ENCODE assay signal across 7 mouse cellular contexts in the genomic region with DNA sequence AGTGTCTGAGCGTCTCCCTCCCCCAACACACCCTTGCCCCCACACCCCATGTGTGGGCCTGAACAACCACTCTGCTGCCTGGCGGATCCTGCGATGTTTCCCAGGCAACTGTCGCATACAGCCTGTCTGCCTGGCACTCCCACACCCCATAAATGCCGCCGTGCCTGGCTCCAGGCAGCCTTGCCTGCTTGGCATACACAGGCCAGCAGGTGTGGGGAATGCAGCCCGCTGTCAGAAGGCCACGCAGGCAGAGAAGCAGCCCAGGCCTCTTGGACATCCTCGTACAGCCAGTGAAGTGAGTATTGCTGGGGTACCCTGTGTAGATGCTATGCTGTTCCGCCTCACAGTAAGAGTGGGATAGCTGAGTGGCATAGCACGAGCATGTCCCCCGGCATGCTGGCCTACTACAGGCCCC. TPM values are rescaled to one million over a fixed set of nuclear protein-coding genes. Genes with fewer than 3 reads are reported as not detected.
A peak's percentile ranks its signal among the peaks of the same experiment; 100 is the strongest.
DNase-seq lines count a peak whose midpoint lies in the region; ATAC-seq and TF ChIP-seq lines count a peak whose summit lies in the region.

No protein-coding gene starts in this region.

- peak; percentile 37 for DNase-seq in ovary, postnatal 36 days (ENCODE audit: low spot score)
- no peak for DNase-seq in ovary, postnatal 14 days (ENCODE audit: low spot score)
- peak; percentile 36 for DNase-seq in kidney, adult 2 months
- peak; percentile 82 for DNase-seq in left cerebral cortex, postnatal 4 days
- DNase-seq in adrenal gland, postnatal 36 days = no peak

- peaks cover 35% of the 10 kb centered on the region for H3K4me1 ChIP-seq in embryonic facial prominence, embryonic 13.5 days
- peaks cover 31% of the 10 kb centered on the region for H3K4me1 ChIP-seq in kidney, adult 2 months (ENCODE audit: control insufficient read depth, insufficient read depth, low read length)

- H3K27ac ChIP-seq in embryonic facial prominence, embryonic 13.5 days = 0 out of 2 replicates have a peak overlapping the region, but pooled peaks have one; percentile 11
- H3K27ac ChIP-seq in kidney, adult 2 months (ENCODE audit: insufficient read depth, low read depth, low read length) = no peak overlapping the region

- H3K4me2 ChIP-seq in embryonic facial prominence, embryonic 13.5 days = no peak overlapping the region

- H3K9ac ChIP-seq in embryonic facial prominence, embryonic 13.5 days = no peak overlapping the region

- H3K27me3 ChIP-seq in embryonic facial prominence, embryonic 13.5 days = no peaks in the 10 kb centered on the region; the same call in 1 of the 2 replicates
- H3K27me3 ChIP-seq in kidney, adult 2 months (replicated peaks; ENCODE audit: control insufficient read depth, insufficient read depth, low read length) = no peaks in the 10 kb centered on the region

- no peak for TF ChIP-seq CTCF in kidney, adult 2 months (conservative IDR thresholded peaks at IDR 0.05; ENCODE audit: insufficient read depth, insufficient read length, low read depth, low read length)

- H3K9me3 ChIP-seq in embryonic facial prominence, embryonic 13.5 days = no peaks in the 10 kb centered on the region

- no peak for ATAC-seq in embryonic facial prominence, embryonic 13.5 days (ENCODE audit: insufficient number of reproducible peaks, insufficient read depth, low FRiP score, low TSS enrichment, low read depth)
- ATAC-seq in megakaryocyte progenitor cell, adult 5-6 weeks (replicated peaks; ENCODE audit: poor library complexity) = no peak

- 84% methylated on average over 12 of the region's 12 CpGs for WGBS in embryonic facial prominence, embryonic 13.5 days
- WGBS in kidney, adult 2 months = 54% methylated on average over 12 of the region's 12 CpGs

- no peak overlapping the region for H3K4me3 ChIP-seq in embryonic facial prominence, embryonic 13.5 days
- H3K4me3 ChIP-seq in kidney, adult 2 months (ENCODE audit: insufficient read depth, low read depth, low read length) = no peak overlapping the region

- intact Hi-C loops in left cerebral cortex, postnatal 4 days (cut with DNase I) = no loop called here

- no peaks in the 10 kb centered on the region for H3K36me3 ChIP-seq in embryonic facial prominence, embryonic 13.5 days
- no peaks in the 10 kb centered on the region for H3K36me3 ChIP-seq in kidney, adult 2 months (ENCODE audit: control insufficient read depth, insufficient read depth, low read length)

- no peak for TF ChIP-seq POLR2A in kidney, adult 2 months (IDR thresholded peaks at IDR 0.05; ENCODE audit: low read depth, low read length)

RNA-seq across cellular contexts. Expression of a gene that starts 2.9 kb away (rescaled TPM):
- polyA plus RNA-seq in embryonic facial prominence, embryonic 13.5 days (2015; fragmentation: Nextera tagmentation; extraction: Ambion mirVana) = 77.4 and 80.0 TPM in 2 replicates
- polyA plus RNA-seq in kidney, adult 2 months (2012; rRNA removed) = 68.9 and 75.5 TPM in 2 replicates
- total RNA-seq in left cerebral cortex, postnatal 4 days (2021) = 10 to 100 TPM; 32.1 to 33.0 TPM
- 10 to 100 TPM; 49.6 to 51.8 TPM for total RNA-seq in adrenal gland, postnatal 36 days (2021)
- 28.6 and 46.3 TPM in 2 replicates for total RNA-seq in megakaryocyte progenitor cell, adult 5-6 weeks (2015)
- total RNA-seq in megakaryocyte progenitor cell, adult 5-6 weeks (2017) = 14.2 and 17.6 TPM in 2 replicates

RNA-seq across cellular contexts. Expression of a gene that starts 24.3 kb away (rescaled TPM):
- 21.5 and 24.9 TPM in 2 replicates for polyA plus RNA-seq in embryonic facial prominence, embryonic 13.5 days (2015; fragmentation: Nextera tagmentation; extraction: Ambion mirVana)
- 40.4 and 43.9 TPM in 2 replicates for polyA plus RNA-seq in kidney, adult 2 months (2012; rRNA removed)
- 100 to 1,000 TPM; 117 to 121 TPM for total RNA-seq in left cerebral cortex, postnatal 4 days (2021)
- total RNA-seq in adrenal gland, postnatal 36 days (2021) = 10 to 100 TPM; 55.5 to 88.7 TPM
- total RNA-seq in megakaryocyte progenitor cell, adult 5-6 weeks (2015) = 16.9 and 19.7 TPM in 2 replicates
- 5.0 and 5.7 TPM in 2 replicates for total RNA-seq in megakaryocyte progenitor cell, adult 5-6 weeks (2017)

Comparison
In these comparisons a context has a peak if more than half of its experiments do, and no peak if none do; other contexts are left out.
1. DNase-seq: peak in ovary, postnatal 36 days (single experiment), kidney, adult 2 months (single experiment) and left cerebral cortex, postnatal 4 days (single experiment); none in ovary, postnatal 14 days (single experiment) and adrenal gland, postnatal 36 days (0 of 2).